Mouse (Mus musculus) urinary bladder, postnatal 4 days (tissue): ENCODE results near the gene Olig1.

ENCODE experiments used
- DNase-seq, 2 experiments: peaks; one replicate each; pipeline ENCODE4 v3.0.0; 2021 to 2022; ENCODE audit warnings: low spot score in 2 of 2

Gene Olig1

DNA sequence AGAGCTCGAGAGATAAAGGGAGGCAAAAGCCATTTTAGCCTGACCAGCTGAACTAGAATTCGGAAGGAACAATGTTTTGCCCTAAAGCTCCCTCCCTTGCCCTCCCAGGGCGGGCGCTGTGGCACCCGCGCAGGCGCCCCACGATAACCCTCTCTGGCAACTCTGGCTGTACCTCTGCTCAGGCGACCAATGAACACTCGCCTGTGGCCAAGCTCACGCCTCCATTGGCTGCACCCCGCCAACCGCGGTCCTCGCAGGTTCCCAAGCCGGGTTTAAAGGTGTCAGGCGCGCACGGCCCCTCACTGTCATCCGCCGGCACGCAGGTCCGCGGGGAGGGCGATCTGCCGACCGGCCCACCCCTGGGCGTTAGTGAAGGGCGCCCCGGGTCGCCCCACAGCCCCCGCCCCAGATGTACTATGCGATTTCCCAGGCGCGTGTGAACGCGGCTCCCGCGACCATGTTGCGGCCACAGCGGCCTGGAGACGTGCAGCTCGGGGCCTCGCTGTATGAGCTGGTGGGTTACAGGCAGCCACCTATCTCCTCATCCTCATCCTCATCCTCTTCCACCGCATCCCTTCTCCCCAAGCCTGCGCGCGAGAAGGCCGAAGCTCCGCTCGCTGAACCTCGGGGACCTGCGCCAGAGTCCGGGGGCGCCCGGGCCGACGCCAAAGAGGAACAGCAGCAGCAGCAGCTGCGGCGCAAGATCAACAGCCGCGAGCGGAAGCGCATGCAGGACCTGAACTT is at the start of gene Olig1:
Olig1 (plus strand) TSS at position 305 of the 744 bp plus-strand sequence.
- no peak for DNase-seq

DNA sequence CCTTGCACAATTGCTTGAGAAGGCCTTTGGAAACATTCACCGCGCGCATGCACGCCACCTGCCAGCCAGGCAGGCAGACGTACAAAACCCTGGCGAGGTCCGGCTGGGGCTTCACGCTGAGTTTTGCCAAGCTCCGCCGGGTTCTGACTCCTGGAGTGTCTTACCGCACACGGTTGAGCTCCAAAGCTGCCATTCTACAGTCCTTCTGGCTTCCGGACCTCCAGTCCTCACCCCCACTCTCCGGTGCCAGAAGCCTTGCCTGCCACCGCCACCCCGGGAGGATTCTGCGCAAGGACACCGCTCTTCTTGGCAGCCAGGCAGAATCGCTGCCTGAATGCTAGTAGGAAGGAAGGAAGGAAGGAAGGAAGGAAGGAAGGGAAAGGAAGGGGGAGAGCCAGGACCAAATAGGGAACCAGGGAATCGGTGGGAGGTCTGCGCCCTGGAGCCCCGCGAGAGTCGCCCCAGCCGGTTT is 47.4 kb upstream of the Olig1 start:
- no peak for DNase-seq

- DNase-seq, result no peak
These were observed 46.8 kb upstream of the Olig1 start for GRCm38 (mm10) chr16:91222643-91223271.

DNA sequence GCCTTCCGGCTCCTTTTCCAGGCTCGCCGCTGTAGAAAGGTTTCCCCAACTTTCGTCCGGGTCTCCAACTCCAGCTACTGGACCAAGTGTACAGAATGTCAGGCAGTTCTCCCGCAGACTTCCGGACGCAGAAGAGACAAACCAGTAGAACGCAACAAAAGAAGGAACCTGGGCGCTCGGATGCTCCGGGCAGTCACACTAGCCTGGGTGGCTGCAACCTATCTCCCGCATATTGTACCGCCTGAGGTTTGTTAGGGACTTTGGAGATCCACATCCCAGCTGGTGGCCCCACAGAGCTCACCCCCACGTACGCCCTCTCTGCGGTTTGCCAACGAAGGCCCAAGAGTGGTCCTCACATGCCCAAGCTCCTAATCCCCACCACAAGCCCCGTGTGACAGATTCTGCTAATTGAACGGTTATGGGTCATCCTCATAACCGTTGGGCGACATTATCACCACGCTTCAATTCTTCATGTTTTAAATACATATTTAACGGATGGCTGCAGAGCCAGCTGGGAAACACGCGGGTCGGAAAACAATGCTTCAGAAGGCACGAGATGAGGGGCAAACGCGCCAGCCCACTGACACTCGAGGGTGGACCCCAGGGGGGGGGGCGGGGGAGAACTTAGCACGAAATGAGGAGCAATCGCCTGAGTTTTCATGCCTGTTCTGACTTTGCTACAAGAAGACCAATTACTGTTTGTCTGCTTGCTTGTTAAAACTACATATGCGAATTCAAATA is 46.1 kb upstream of the Olig1 start:
- DNase-seq, result no peak

DNA sequence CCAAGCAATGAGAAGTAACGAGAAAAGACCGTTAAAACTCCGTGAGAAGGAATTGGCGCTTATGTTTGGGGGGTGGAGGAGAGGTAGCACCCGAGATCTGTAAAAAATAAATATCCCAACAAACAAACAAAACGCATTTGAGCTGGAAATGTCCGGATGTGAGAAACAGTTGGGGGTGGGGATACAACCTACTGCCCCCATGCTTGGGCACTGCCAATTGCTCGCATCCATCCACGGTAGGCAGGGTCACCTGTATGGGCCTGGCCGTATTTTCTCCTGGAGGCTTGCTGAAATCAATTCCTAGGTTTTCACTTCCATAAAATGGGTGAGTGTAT is 45.5 kb upstream of the Olig1 start:
- no peak for DNase-seq

DNA sequence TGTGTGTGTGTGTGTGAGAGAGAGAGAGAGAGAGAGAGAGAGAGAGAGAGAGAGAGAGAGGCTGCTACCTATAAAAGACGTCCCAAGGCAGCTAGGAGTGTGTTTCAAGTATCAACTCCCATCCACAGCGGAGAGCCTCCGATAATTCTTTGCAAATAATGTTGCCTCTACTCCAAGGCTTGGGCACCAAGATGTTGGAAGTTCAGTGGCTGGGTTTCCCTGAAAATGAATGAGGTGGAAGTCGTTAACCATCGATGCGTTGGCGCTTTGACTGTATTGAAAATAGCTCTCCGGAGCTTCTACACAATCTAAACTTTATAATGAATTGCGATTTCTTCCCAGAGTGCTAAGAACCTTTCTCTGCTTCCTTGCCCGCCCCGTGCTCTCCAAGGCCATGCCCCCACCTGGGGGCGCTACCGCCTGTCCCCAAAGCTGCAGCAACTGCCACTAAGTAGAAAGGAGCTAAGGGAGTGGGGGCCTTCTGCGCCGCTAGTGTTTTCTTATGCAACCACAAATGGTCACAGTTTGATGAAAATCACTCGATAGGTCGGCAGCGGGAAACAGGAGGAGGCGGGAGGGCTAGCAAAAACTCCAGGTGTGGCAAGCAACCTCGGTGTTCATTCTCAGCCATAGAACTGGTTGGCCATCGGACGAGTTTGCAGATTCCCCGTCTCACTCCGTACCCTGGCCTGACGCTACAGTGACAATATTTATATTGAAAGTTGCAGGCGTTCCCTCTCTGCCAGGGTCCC is 44.9 kb upstream of the Olig1 start:
- DNase-seq, result no peak

DNA sequence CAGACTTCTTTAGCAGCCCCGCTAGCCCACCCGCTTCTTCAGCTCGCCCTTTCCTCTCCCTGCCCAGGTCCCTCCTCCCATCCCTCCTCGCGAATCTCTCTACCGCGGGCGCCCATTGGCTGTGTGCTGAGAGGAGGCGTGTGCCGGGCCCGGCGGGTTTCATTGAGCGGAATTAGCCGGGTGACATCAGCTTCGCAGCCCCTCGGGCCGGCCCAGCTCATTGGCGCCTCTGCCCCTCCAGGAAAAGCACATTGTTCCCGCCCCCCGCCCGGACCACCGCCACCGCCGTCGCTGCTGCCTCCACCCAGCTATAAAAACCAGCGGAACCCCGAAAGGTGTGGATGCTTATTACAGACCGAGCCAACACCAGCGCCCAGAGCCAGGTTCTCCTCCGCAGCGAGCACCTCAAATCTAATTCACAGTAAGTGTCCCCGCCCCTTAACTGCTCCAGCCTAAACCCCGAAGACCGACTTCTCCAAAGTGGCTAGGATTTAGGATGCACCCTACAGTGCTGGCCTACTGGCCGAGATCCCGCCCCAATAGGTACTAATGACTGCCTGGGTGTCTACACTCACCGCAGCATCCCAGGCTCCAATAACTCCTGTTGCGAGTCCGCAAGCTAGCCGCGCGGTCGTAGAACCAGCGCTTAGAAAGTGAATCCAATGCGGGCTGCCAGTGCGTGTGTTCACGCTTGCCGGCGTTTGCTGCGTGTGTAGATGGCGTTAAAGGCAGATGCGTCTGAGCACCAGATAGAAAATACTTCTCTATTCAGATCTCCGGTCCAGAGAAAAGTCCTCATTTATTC is 44.1 kb upstream of the Olig1 start, which contains the start of gene Olig2:
Olig2 (plus strand) TSS at position 225 of the 805 bp plus-strand sequence.
- no peak for DNase-seq

GRCm38 (mm10) chr16:91226038-91226882 is 43.3 kb upstream of the Olig1 start:
- DNase-seq, result no peak

GRCm38 (mm10) chr16:91226883-91227759 is 42.5 kb upstream of the Olig1 start:
- no peak for DNase-seq

GRCm38 (mm10) chr16:91227760-91228043 is 41.9 kb upstream of the Olig1 start:
- no peak for DNase-seq

GRCm38 (mm10) chr16:91228238-91229071 is 41.1 kb upstream of the Olig1 start:
- DNase-seq, result no peak

GRCm38 (mm10) chr16:91229072-91229348 is 40.6 kb upstream of the Olig1 start:
- no peak for DNase-seq

- no peak for DNase-seq
These were observed 39.9 kb upstream of the Olig1 start for GRCm38 (mm10) chr16:91229643-91230042.

DNA sequence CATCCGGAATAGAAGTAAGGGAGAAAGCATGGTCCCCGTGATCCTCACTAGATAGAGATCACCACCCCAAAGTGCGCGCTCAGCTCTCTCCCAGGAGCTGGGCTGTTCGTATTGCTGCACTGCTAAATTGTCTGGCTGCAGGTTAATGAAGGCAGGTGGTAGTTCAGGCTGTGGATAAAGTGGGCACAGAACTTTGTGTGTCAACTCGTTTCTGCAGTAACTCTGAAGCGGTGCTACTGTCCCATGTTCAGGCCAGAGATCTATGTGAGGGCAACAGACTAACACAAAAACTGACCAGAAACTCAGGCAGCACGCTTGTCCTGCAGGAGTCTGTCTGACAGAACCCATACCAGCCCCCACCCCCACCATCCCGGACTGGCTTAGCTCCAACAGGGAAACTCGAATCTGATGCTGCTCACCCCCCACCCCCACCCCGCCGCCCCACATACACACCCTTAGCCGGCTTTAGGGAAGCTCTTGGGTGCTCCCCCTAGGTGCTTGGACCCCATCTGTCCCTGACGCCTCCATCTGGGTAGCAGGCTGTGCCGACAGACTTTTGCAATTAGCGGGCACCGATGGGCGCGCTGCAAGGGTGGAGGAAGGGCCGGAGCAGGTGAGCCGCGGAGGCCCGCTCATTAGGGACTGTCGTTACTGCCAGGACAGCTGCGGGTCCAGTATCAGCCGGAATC is 37.6 kb upstream of the Olig1 start:
- DNase-seq, result no peak

DNA sequence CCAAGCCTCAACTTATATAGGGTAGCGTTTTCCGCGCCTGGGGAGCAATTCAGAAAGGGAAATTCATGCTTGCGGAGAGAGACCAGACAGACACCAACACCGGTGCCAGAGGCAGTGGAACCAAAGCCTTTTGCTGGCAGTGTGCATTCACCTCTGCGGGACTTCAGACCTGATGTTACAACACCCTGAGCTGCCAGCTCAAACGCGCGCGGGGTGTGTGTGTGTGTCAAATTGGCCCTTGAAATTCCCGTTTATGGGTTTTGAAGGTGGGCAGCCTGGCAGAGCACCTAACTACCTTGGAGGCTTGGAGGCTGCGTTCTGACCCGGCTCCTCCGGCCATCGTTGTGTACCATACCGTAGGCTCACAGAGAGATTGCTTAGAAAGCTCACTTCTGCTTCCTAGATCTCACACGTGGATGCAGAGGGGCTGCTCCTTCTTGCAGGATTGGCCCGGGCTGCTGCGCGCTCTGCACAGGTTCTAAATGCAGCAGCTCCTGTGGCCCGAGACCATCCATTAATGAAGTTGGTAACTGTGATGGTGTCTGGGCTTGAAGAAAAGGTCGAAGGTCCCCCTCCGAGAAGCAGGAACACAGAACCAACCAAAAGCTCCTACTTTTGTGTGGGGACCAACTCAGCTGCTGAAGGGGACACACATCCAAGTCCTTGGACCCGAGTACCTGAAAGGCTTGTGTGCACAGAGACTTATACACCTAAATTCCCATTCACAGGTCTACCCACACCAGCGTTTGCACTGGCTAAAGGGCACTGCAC is 36.9 kb upstream of the Olig1 start:
- DNase-seq, result no peak

GRCm38 (mm10) chr16:91233241-91233944 is 36.2 kb upstream of the Olig1 start:
- DNase-seq, result no peak

- DNase-seq, result no peak
These were observed 30.5 kb upstream of the Olig1 start for GRCm38 (mm10) chr16:91239024-91239423.
